Mouse (Mus musculus) neural tube, embryonic 12.5 days (tissue): Measurements from ENCODE around the gene Gtf2e1. TPM values are rescaled to one million over a fixed set of nuclear protein-coding genes. Genes with fewer than 3 reads are reported as not detected.

Source experiments
- ATAC-seq: fragments of 200-750 bp; cut with Nextera tagmentation; 2 replicates; pipeline ENCODE4 v1.8.0; 2017; ENCODE audit warnings: low read depth, mild to moderate bottlenecking, moderate TSS enrichment, moderate library complexity; ENCODE audit not compliant: low FRiP score
- H3K27ac ChIP-seq: fragments of 300-500 bp; sonication (generic); 2 replicates; pipeline ENCODE4 v1.5.1; 2016
- H3K27me3 ChIP-seq: fragments of 300-500 bp; sonication (generic); replicated peaks from 2 replicates; pipeline ENCODE4 v1.6.1; 2016; ENCODE audit warnings: mild to moderate bottlenecking
- H3K36me3 ChIP-seq: fragments of 300-500 bp; sonication (generic); 2 replicates; pipeline ENCODE4 v1.6.1; 2016; ENCODE audit warnings: mild to moderate bottlenecking
- H3K4me1 ChIP-seq: fragments of 300-500 bp; sonication (generic); 2 replicates; pipeline ENCODE4 v1.6.1; 2016
- H3K4me2 ChIP-seq: fragments of 300-500 bp; sonication (generic); replicated peaks from 2 replicates; pipeline ENCODE4 v1.6.1; 2016; ENCODE audit warnings: mild to moderate bottlenecking
- H3K4me3 ChIP-seq: fragments of 300-500 bp; sonication (generic); 2 replicates; pipeline ENCODE4 v1.5.1; 2016
- H3K9ac ChIP-seq: fragments of 300-500 bp; sonication (generic); 2 replicates; pipeline ENCODE4 v1.6.1; 2016; ENCODE audit warnings: mild to moderate bottlenecking
- H3K9me3 ChIP-seq: fragments of 300-500 bp; sonication (generic); 2 replicates; pipeline ENCODE4 v1.6.1; 2016; ENCODE audit warnings: mild to moderate bottlenecking
- WGBS: fragments of 180-500 bp; shearing (Covaris S2); methylation state at CpG from one replicate; pipeline ENCODE4 v1.1.7; 2016; 5-methylcytosine and 5-hydroxymethylcytosine counted together
- polyA plus RNA-seq: library from polyadenylated mRNA; unstranded; fragments of >200 nt; fragmentation: Nextera tagmentation; extraction: Ambion mirVana; gene quantifications from 2 replicates; pipeline ENCODE4 v1.2.1, GENCODE M21; 2016

The Gtf2e1 gene
- polyA plus RNA-seq, 1 experiment from 2014 or later, result 37.6 TPM

DNA sequence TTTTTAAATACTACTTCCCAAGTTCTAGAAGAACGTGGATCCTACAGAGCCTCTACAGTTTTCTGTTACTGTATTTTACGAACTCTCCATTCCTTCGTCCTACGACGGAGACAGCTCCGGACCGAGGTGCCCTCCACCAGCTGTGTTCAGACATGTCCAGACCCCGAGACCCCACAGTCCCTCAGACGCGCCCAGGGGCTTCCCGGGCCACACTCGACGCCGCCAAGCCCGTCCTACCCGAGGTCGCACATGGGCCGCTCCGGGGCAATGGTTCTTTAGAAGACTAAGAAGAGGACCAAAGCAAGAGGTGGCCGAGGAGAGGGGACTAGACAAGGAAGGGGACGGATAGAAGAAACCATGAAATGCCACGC is 364 bp downstream of the Gtf2e1 start:
- under 1% methylated on average over 22 of the region's 22 CpGs for WGBS
- Histone ChIP-seq H3K4me1 (peaks cover 24% of the 10 kb centered on the region), H3K27me3 (no peaks in the 10 kb centered on the region), H3K27ac (peak overlapping the region; percentile 63; the same call in 1 of the 2 replicates), H3K9me3 (no peaks in the 10 kb centered on the region), H3K4me2 (peak overlapping the region; percentile 67), H3K4me3 (peak overlapping the region; percentile 56), H3K9ac (peak overlapping the region; percentile 78), H3K36me3 (peaks cover 19% of the 10 kb centered on the region)
- peak; percentile 64 for ATAC-seq

DNA sequence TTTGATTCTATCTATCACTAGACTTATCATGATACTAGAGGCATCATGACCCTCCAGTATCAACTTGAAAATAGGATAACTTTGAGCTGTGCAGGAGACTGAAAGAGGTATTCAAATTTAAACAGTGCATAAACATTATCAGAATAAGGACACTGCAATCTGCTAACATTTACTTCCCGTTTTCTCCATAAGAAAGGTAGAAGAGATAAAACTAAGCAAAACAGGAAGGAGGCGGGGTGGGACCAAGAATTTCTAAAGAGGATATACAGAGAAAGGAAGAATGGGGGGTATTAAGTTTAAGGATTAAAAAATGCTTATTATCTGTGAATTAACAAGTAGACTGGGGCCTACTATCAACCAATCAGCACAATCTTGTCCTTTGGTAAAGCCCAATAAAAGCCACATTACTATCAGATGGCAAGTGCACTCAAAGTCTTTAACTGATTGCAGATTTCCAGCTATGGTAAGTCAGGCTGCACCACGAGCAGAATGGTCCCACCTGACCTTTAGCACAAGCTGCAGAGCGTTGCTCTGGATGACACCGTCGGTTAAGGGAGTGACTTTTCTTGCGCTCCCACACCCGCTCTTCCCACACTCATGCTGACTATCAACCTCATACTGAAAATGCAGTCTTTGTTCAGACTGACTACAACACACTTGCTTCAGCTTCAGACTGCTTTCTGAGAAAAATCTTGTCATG is 6.1 kb downstream of the Gtf2e1 start:
- no peak for ATAC-seq
- peaks cover 10% of the 10 kb centered on the region for H3K4me1 ChIP-seq
- no peaks in the 10 kb centered on the region for H3K27me3 ChIP-seq
- 91% methylated on average over 8 of the region's 8 CpGs for WGBS
- no peak overlapping the region for H3K27ac ChIP-seq
- H3K4me3 ChIP-seq, result no peak overlapping the region
- H3K36me3 ChIP-seq, result peaks cover 17% of the 10 kb centered on the region; the same call in 1 of the 2 replicates
- H3K4me2 ChIP-seq, result no peak overlapping the region
- no peak overlapping the region for H3K9ac ChIP-seq
- no peaks in the 10 kb centered on the region for H3K9me3 ChIP-seq

DNA sequence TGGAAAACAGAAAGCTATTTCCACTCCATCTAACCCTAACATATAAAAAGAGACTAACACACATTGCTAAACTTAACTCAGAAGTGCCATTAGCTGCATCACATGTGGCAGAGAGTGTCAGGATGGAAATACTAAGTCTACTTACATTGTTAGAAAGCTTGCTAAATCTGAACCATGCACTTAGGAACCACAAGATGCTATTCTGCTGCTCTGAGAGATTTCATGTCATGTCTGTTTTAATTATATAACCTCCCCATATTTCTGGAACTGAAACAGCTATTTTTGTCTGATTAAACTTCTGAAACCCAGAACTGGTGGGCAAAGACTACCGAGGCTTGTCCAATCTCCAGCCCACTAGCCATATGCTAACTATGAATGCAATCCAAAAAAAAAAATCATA is 7.5 kb downstream of the Gtf2e1 start:
- WGBS, result 96% methylated on average over 1 of the region's 1 CpGs
- Histone ChIP-seq H3K4me3 (no peak overlapping the region), H3K9me3 (no peaks in the 10 kb centered on the region), H3K27ac (no peak overlapping the region), H3K36me3 (peaks cover 17% of the 10 kb centered on the region; the same call in 1 of the 2 replicates), H3K4me2 (no peak overlapping the region), H3K9ac (no peak overlapping the region), H3K27me3 (no peaks in the 10 kb centered on the region), H3K4me1 (no peaks in the 10 kb centered on the region)
- ATAC-seq, result no peak

DNA sequence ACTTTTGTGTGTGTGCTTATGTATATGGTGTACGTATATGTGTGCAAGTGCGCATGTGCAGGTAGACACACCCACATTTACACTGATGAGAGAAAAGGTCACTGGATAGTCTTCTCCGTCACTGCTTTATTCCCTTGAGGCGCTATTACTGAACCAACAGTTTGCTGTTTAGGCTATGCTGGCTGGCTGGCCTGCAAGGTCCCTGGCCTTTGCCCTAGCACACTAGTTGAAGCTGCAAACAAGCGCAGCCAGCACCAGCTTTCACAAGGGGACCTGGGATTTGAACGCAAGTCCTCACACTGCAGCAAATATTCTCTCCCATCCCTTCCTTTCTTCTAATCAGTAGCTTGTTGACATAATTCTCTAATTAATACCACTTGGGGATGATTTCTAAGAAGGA is 9.4 kb downstream of the Gtf2e1 start:
- Histone ChIP-seq H3K4me1 (no peaks in the 10 kb centered on the region), H3K4me3 (no peak overlapping the region), H3K27me3 (no peaks in the 10 kb centered on the region), H3K9me3 (no peaks in the 10 kb centered on the region), H3K27ac (no peak overlapping the region), H3K9ac (no peak overlapping the region), H3K4me2 (no peak overlapping the region), H3K36me3 (peaks cover 9% of the 10 kb centered on the region; the same call in 1 of the 2 replicates)
- no peak for ATAC-seq
- 93% methylated on average over 6 of the region's 6 CpGs for WGBS

DNA sequence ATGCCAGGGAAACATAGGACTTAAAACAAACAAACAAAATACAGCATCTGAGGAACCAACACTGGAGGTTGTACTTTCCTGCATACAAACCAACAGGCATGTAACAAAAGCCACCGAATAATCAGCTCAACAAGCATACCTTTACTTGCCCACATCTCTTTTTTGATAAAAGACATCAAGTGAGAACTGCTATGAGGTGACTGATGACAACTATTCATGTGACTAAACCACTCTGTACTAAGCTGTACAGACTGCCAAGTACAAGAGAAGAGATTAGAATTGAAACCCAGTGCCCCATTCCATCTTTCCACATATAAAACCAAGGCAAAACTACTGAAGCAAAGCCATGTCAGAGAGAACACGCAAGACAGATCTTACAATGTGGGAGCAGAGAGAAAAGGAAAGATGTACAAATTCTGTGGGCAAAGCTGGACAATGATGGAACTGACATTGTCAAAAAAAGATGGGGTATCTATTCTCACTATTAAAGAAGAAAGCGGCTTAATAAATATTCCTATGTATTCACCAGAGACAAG is 12.8 kb downstream of the Gtf2e1 start:
- 88% methylated on average over 3 of the region's 3 CpGs for WGBS

DNA sequence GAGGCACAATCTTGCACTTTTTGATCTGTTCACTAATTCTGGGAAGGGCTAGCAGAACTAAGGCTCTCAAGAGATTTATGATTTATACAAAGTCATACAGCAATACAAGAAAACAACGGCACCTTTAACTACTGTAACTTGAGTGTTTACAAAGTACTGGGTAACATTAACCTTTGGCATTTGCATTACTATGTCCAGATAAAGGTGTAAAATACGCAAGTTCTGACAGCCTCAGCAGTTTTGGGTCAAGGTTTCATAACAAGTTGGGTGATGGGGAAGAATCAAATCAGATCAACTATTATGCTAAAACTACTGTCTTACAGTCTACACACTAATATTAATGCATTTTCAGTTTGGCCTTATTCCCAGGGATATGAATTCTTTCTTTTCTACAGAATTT is 14.5 kb downstream of the Gtf2e1 start:
- no peak for ATAC-seq
- peaks cover 42% of the 10 kb centered on the region for H3K36me3 ChIP-seq
- H3K9me3 ChIP-seq, result peaks cover 6% of the 10 kb centered on the region; the same call in 1 of the 2 replicates
- no peaks in the 10 kb centered on the region for H3K27me3 ChIP-seq
- no peak overlapping the region for H3K9ac ChIP-seq
- no peak overlapping the region for H3K27ac ChIP-seq
- WGBS, result 94% methylated on average over 2 of the region's 2 CpGs
- H3K4me2 ChIP-seq, result no peak overlapping the region
- H3K4me3 ChIP-seq, result no peak overlapping the region
- H3K4me1 ChIP-seq, result no peaks in the 10 kb centered on the region

More for the DNA sequence above, 12.8 kb downstream of the Gtf2e1 start:
- H3K9me3 ChIP-seq, result peaks cover 6% of the 10 kb centered on the region; the same call in 1 of the 2 replicates
- no peaks in the 10 kb centered on the region for H3K27me3 ChIP-seq
- no peak overlapping the region for H3K9ac ChIP-seq
- no peaks in the 10 kb centered on the region for H3K4me1 ChIP-seq
- no peak overlapping the region for H3K4me3 ChIP-seq
- peaks cover 28% of the 10 kb centered on the region for H3K36me3 ChIP-seq
- no peak overlapping the region for H3K27ac ChIP-seq
- no peak overlapping the region for H3K4me2 ChIP-seq
- no peak for ATAC-seq

DNA sequence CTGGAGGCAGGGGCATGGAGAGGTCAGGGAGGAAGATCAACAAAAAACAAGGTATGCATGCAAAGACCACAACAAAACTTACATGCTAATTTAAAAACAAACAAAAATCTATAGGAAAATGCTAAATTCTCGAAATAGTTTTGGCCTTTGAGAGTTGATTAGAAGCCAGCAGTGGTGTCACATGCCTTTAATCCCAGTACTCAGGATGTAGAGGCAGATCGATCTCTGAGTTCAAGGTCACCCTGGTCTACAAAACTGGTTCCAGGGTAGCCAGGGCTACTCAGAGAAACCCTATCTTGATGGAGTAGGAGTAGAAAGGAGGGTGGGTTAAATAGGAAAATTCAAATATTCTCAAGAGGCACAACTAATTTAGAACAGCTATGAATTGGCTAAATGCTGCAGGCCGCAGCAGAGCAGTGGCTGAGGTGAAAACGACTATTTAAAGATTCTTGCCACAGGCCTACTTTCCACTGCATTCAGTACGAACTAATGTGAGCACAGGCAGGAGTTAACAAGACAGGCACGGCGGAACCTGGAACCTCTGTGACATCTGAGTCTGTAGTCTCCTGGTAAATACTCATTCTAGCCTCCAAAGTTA is 17.4 kb downstream of the Gtf2e1 start:
- Histone ChIP-seq H3K36me3 (peaks cover 54% of the 10 kb centered on the region), H3K4me2 (no peak overlapping the region), H3K9ac (no peak overlapping the region), H3K9me3 (peaks cover 6% of the 10 kb centered on the region; the same call in 1 of the 2 replicates), H3K4me1 (no peaks in the 10 kb centered on the region), H3K27me3 (no peaks in the 10 kb centered on the region), H3K4me3 (no peak overlapping the region), H3K27ac (no peak overlapping the region)
- no peak for ATAC-seq
- WGBS, result 96% methylated on average over 7 of the region's 7 CpGs

DNA sequence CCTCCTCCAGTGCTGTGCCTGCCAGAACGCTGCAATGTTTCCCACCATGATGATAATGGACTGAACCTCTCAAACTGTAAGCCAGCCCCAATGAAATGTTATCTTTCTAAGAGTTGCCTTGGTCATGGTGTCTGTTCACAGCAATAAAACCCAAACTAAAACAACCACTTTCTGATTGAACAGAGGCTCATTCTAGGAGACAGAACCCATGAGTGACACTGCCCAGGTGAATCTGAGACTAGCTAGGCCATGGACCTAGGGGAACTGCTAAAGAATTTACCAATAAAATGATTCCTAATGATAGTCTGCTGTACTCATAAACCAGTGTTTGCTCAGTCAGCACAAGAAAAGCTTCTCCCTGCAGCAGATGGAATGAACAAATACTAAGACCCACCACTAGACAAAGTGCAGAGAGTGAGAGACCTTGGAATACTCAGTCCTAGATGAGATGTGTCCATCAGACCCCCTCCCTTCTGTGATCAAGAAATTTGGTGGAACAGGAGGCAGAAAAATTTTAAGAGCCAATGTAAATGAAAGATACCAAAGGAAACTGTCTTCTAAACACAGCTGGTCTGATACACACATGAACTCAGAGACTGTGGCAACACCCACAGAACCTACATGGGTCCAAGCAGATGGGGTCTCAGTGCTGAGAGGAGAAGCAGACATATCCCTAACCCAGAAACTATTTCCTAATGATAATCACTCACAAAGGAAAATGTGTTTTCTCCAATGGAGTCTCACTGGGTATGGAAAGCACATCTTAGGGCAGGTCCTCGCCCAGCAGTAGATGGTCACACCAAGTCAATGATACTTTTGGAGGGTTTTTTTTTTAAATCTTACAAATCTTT is 19.2 kb downstream of the Gtf2e1 start:
- no peak overlapping the region for H3K4me3 ChIP-seq
- H3K4me1 ChIP-seq, result no peaks in the 10 kb centered on the region
- H3K9ac ChIP-seq, result no peak overlapping the region
- no peak overlapping the region for H3K27ac ChIP-seq
- no peaks in the 10 kb centered on the region for H3K27me3 ChIP-seq
- H3K36me3 ChIP-seq, result peaks cover 60% of the 10 kb centered on the region
- no peak overlapping the region for H3K4me2 ChIP-seq
- peaks cover 6% of the 10 kb centered on the region; the same call in 1 of the 2 replicates for H3K9me3 ChIP-seq
- 98% methylated on average over 2 of the region's 2 CpGs for WGBS
- ATAC-seq, result no peak

DNA sequence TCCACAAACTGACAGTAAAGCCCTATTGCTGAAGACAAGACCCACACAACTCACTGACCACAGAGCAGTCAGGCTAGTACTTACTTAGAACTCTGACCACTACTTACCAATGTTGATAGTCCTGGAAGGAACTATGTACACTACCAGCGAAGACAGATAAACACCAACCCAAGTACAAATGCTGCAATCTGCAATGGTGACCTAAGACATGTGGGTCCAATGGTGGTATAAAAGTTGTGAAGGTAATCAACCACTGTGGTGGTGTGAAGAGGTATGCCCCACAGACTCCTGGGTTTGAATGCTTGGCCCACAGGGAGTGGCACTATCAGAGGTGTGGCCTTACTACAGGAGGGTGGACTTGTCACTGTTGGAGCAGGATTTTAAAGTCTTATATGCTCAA is 19.9 kb downstream of the Gtf2e1 start:
- Histone ChIP-seq H3K4me3 (no peak overlapping the region), H3K27me3 (no peaks in the 10 kb centered on the region), H3K9me3 (peaks cover 6% of the 10 kb centered on the region; the same call in 1 of the 2 replicates), H3K4me2 (no peak overlapping the region), H3K9ac (no peak overlapping the region), H3K4me1 (no peaks in the 10 kb centered on the region), H3K36me3 (peaks cover 57% of the 10 kb centered on the region), H3K27ac (no peak overlapping the region)
- ATAC-seq, result no peak
- WGBS, result 100% methylated on average over 1 of the region's 1 CpGs

DNA sequence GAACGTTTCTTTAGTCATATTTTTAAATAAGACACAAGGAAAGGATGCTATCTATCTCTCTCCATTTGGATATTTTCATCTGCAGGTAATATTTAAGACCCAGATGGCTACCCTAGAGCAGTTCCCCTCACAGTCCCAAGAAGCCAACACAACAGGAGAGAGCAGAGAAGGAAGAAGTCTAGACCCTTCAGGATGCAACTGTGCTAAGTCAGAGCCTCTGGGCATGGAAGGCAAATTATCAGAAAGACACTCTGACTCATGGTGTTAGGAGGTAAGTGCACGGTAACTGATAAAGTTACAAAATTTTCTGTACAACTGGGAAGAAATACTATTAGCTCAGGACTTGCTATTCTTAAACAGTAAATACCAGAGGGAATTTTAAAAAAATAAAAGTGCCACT is 20.9 kb downstream of the Gtf2e1 start:
- Histone ChIP-seq H3K4me2 (no peak overlapping the region), H3K27me3 (no peaks in the 10 kb centered on the region), H3K9me3 (peaks cover 3% of the 10 kb centered on the region; the same call in 1 of the 2 replicates), H3K27ac (no peak overlapping the region), H3K36me3 (peaks cover 46% of the 10 kb centered on the region), H3K4me3 (no peak overlapping the region), H3K9ac (no peak overlapping the region), H3K4me1 (no peaks in the 10 kb centered on the region)
- ATAC-seq, result no peak
- WGBS, result 88% methylated on average over 2 of the region's 2 CpGs

DNA sequence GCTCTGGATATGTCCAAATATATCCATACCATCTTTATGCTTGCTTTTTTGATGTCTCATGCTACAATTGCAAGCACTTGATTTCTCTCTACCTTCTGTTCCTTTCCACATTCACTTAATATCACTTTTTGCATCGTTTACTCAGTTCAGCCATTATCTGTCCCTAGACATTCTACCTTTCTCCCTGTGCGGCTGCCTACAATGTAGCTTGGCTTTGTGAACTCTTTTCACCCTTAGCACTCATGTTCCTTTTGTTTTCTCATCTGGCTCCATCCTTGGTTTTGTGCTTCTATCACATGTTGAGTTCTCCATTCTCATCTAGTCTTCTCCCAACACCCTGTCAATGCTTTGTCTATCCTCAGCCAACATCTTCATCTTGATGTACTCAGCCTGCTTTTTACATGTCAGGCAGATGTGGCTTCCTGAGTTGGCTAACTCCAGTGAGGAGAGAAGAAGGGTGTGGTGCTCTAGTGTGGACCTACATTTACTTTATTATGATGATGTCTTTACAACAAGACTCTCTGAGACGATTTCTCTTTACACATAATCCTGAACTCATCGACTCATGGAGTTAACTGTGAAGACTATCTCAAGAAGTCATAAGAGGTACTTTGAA is 21.9 kb downstream of the Gtf2e1 start:
- H3K9me3 ChIP-seq, result no peaks in the 10 kb centered on the region
- no peaks in the 10 kb centered on the region for H3K4me1 ChIP-seq
- no peak overlapping the region for H3K4me3 ChIP-seq
- no peak overlapping the region for H3K4me2 ChIP-seq
- H3K27ac ChIP-seq, result no peak overlapping the region
- peaks cover 41% of the 10 kb centered on the region for H3K36me3 ChIP-seq
- no peak overlapping the region for H3K9ac ChIP-seq
- H3K27me3 ChIP-seq, result no peaks in the 10 kb centered on the region
- WGBS, result 94% methylated on average over 4 of the region's 4 CpGs
- no peak for ATAC-seq
